Mouse (Mus musculus) thymus, postnatal 0 days (tissue): Measurements from ENCODE around the gene Kat7. TPM values are rescaled to one million over a fixed set of nuclear protein-coding genes. Genes with fewer than 3 reads are reported as not detected.

Source experiments
- DNase-seq: peaks from one replicate; pipeline ENCODE4 v3.0.0-alpha.2; 2015; ENCODE audit warnings: low spot score
- polyA plus RNA-seq: library from polyadenylated mRNA; unstranded; fragments of >200 nt; fragmentation: Nextera tagmentation; extraction: Ambion mirVana; gene quantifications from 2 replicates; pipeline ENCODE4 v1.2.1, GENCODE M21; 2015

Kat7 gene
- polyA plus RNA-seq: 56.8 and 57.9 TPM in 2 replicates

- DNase-seq: peak; percentile 99
These were observed at the start of gene Kat7 for GRCm38 (mm10) chr11:95310007-95310647. TSS of gene Kat7 (minus strand) at chr11:95310246.

GRCm38 (mm10) chr11:95358263-95358662 is 48.2 kb upstream of the Kat7 start:
- DNase-seq: peak; percentile 45

GRCm38 (mm10) chr11:95356469-95357273 is 46.6 kb upstream of the Kat7 start:
- peak; percentile 83 for DNase-seq

- DNase-seq: no peak
These were observed 46.0 kb upstream of the Kat7 start for GRCm38 (mm10) chr11:95356039-95356438.

GRCm38 (mm10) chr11:95355661-95356011 is 45.6 kb upstream of the Kat7 start:
- DNase-seq: peak; percentile 43

GRCm38 (mm10) chr11:95354945-95355660 is 45.1 kb upstream of the Kat7 start:
- DNase-seq: no peak

- DNase-seq: peak; percentile 50
These were observed 44.3 kb upstream of the Kat7 start for GRCm38 (mm10) chr11:95354228-95354944.

GRCm38 (mm10) chr11:95353226-95353625 is 43.2 kb upstream of the Kat7 start:
- DNase-seq: no peak

- peak; percentile 40 for DNase-seq
These were observed 42.6 kb upstream of the Kat7 start for GRCm38 (mm10) chr11:95352686-95353085.

- peak; percentile 52 for DNase-seq
These were observed 40.9 kb upstream of the Kat7 start for GRCm38 (mm10) chr11:95350960-95351359.

- no peak for DNase-seq
These were observed 40.2 kb upstream of the Kat7 start for GRCm38 (mm10) chr11:95350289-95350688.

GRCm38 (mm10) chr11:95344181-95344580 is 34.1 kb upstream of the Kat7 start:
- no peak for DNase-seq

GRCm38 (mm10) chr11:95343180-95343579 is 33.1 kb upstream of the Kat7 start:
- DNase-seq: no peak

GRCm38 (mm10) chr11:95340664-95341063 is 30.6 kb upstream of the Kat7 start:
- no peak for DNase-seq

GRCm38 (mm10) chr11:95340259-95340658 is 30.2 kb upstream of the Kat7 start:
- DNase-seq: no peak

GRCm38 (mm10) chr11:95339471-95340021 is 29.5 kb upstream of the Kat7 start:
- DNase-seq: peak; percentile 34

GRCm38 (mm10) chr11:95337846-95338342 is 27.8 kb upstream of the Kat7 start:
- DNase-seq: peak; percentile 41

- peak; percentile 76 for DNase-seq
These were observed 27.2 kb upstream of the Kat7 start for GRCm38 (mm10) chr11:95337129-95337813.

- peak; percentile 93 for DNase-seq
These were observed 26.6 kb upstream of the Kat7 start, which contains the start of gene Fam117a for GRCm38 (mm10) chr11:95336568-95337128. TSS of gene Fam117a (plus strand) at chr11:95337018.
